Mouse (Mus musculus) heart, embryonic 12.5 days (tissue): ENCODE results near the gene Polk. TPM values are rescaled to one million over a fixed set of nuclear protein-coding genes. Genes with fewer than 3 reads are reported as not detected.
A peak's percentile ranks its signal among the peaks of the same experiment; 100 is the strongest.

Experiments
- ATAC-seq: fragments of 200-750 bp; cut with Nextera tagmentation; 2 replicates; pipeline ENCODE4 v1.8.0; 2017; ENCODE audit warnings: moderate TSS enrichment, moderate library complexity; ENCODE audit not compliant: insufficient number of reproducible peaks, low FRiP score
- H3K27ac ChIP-seq: fragments of 300-500 bp; sonication (generic); 2 replicates; pipeline ENCODE4 v1.5.1; 2016; ENCODE audit warnings: mild to moderate bottlenecking, moderate library complexity; ENCODE audit not compliant: poor library complexity, severe bottlenecking
- H3K27me3 ChIP-seq: fragments of 300-500 bp; sonication (generic); replicated peaks from 2 replicates; pipeline ENCODE4 v1.6.1; 2016; ENCODE audit warnings: mild to moderate bottlenecking, moderate library complexity
- H3K36me3 ChIP-seq: fragments of 300-500 bp; sonication (generic); 2 replicates; pipeline ENCODE4 v1.6.1; 2016; ENCODE audit warnings: mild to moderate bottlenecking, moderate library complexity
- H3K4me1 ChIP-seq: fragments of 300-500 bp; sonication (generic); replicated peaks from 2 replicates; pipeline ENCODE4 v1.6.1; 2016; ENCODE audit warnings: mild to moderate bottlenecking
- H3K4me2 ChIP-seq: fragments of 300-500 bp; sonication (generic); 2 replicates; pipeline ENCODE4 v1.6.1; 2016; ENCODE audit warnings: mild to moderate bottlenecking, moderate library complexity
- H3K4me3 ChIP-seq: fragments of 300-500 bp; sonication (generic); 2 replicates; pipeline ENCODE4 v1.5.1; 2016; ENCODE audit warnings: mild to moderate bottlenecking
- H3K9ac ChIP-seq: fragments of 300-500 bp; sonication (generic); 2 replicates; pipeline ENCODE4 v1.6.1; 2016; ENCODE audit warnings: mild to moderate bottlenecking, moderate library complexity
- H3K9me3 ChIP-seq: fragments of 300-500 bp; sonication (generic); replicated peaks from 2 replicates; pipeline ENCODE4 v1.6.1; 2016; ENCODE audit warnings: mild to moderate bottlenecking, moderate library complexity
- WGBS: fragments of 180-500 bp; shearing (Covaris S2); methylation state at CpG from one replicate; pipeline ENCODE4 v1.1.7; 2016; 5-methylcytosine and 5-hydroxymethylcytosine counted together
- polyA plus RNA-seq: library from polyadenylated mRNA; unstranded; fragments of >200 nt; fragmentation: Nextera tagmentation; extraction: Ambion mirVana; gene quantifications from 2 replicates; pipeline ENCODE4 v1.2.1, GENCODE M21; 2016

Gene Polk
- polyA plus RNA-seq, 1 experiment from 2014 or later: 8.6 TPM

DNA sequence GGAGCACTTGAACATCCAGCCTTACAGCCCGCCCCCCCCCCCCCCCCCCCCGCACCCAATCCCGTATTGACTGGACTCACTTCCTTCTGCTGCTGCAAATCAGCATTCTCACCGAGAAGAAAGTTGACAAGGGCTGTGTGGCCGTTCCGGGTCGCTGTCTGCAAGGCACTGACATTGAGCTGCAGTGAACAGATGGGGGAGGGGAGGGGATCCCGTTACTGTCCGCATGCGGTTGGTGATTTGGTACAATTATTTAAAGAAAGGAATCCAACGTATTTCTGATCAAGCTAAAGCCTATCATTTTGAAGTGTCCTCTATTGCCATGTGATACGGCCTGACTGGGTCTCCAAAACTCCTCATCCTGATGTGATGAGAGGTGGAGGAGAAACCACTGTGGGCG, 106.6 kb downstream of the Polk start:
- 19% methylated on average over 12 of the region's 13 CpGs for WGBS
- Histone ChIP-seq H3K27ac (peak overlapping the region; percentile 44; the same call in 1 of the 2 replicates), H3K36me3 (no peaks in the 10 kb centered on the region), H3K4me3 (peak overlapping the region; percentile 8; the same call in 1 of the 2 replicates), H3K9ac (no peak overlapping the region), H3K4me2 (peak overlapping the region; percentile 55), H3K9me3 (no peaks in the 10 kb centered on the region), H3K4me1 (peaks cover 47% of the 10 kb centered on the region), H3K27me3 (no peaks in the 10 kb centered on the region)
- ATAC-seq: no peak

DNA sequence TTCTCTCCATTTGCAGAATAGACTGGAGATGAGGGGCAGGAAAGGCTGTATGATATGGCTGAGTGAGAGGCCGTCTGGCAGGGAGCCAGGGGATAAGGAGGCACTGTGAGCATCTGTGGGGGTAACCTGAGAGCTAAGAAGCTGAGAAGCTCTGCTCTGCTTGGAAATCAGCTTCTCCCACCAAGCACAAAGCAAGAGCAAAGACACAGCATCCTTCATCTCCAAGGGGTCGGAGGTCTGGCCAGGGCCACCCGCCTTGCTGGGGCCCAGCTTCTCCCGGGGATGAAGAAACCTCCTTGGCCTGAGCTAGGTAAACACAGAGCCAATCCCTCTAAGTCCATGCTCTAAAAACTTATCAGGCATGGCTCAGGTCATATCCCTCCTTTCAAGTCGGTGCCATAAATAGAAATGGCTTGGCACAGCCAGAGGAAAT, 107.5 kb downstream of the Polk start:
- ATAC-seq: 0 out of 2 replicates have a peak, but pooled peaks have one; percentile 50
- no peaks in the 10 kb centered on the region for H3K9me3 ChIP-seq
- WGBS: 22% methylated on average over 5 of the region's 5 CpGs
- H3K4me1 ChIP-seq: peaks cover 47% of the 10 kb centered on the region
- H3K27ac ChIP-seq: peak overlapping the region; percentile 67
- no peaks in the 10 kb centered on the region for H3K36me3 ChIP-seq
- no peak overlapping the region for H3K4me3 ChIP-seq
- H3K27me3 ChIP-seq: no peaks in the 10 kb centered on the region
- no peak overlapping the region for H3K9ac ChIP-seq
- H3K4me2 ChIP-seq: peak overlapping the region; percentile 55

DNA sequence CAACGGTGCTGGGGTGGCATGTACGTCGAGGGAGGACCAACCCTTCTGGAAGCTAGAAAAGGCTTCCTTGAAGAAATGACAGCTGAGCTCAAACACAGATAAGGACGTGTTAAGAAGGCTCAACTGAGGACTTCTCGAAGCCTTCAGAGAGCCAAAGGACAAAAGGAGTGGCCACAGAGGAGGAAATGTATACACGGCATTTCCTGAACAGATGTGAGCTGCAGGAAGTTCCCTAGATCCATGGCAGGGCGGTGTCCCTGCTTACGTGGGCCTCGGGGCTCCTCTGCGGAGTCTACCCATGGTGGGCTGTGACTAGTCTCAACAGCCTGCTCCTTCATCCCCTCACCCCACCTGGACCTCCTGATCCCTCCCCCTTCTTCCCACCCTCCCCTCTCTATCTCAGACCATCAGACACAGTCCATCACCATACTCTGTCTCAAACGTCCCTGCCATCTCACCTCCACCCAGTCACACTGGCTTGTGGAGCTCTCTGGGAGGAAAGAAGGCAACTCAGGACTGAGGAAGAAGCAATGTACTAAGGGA, 108.7 kb downstream of the Polk start:
- 0 out of 2 replicates have a peak overlapping the region, but pooled peaks have one; percentile 67 for H3K27ac ChIP-seq

DNA sequence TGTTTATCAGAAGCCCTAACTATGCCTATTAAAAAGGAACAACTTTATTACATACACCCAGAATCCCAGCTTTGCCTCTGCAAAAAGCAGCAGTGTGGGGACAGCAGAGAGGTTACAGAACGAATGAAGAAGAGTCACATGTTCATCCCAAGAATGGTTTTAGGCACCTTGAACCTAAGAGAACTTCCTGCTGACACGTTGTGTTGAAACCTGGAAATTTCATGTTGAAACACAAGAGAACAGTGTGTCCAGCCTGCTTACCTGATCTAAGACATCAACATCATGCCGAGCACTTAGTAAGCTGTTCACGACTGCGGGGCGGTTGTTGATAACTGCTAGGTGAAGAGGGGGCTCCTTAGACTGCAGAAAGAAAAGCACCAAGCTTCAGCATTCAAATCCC, 109.3 kb downstream of the Polk start:
- H3K4me3 ChIP-seq: no peak overlapping the region
- no peak overlapping the region for H3K9ac ChIP-seq
- H3K27ac ChIP-seq: no peak overlapping the region
- no peaks in the 10 kb centered on the region for H3K9me3 ChIP-seq
- WGBS: 58% methylated on average over 6 of the region's 6 CpGs
- no peak overlapping the region for H3K4me2 ChIP-seq
- H3K36me3 ChIP-seq: no peaks in the 10 kb centered on the region
- no peak for ATAC-seq
- no peaks in the 10 kb centered on the region for H3K27me3 ChIP-seq
- peaks cover 47% of the 10 kb centered on the region for H3K4me1 ChIP-seq

More for the DNA sequence above, 108.7 kb downstream of the Polk start:
- WGBS: 37% methylated on average over 11 of the region's 11 CpGs
- Histone ChIP-seq H3K4me1 (peaks cover 47% of the 10 kb centered on the region), H3K36me3 (no peaks in the 10 kb centered on the region), H3K9ac (no peak overlapping the region), H3K4me2 (no peak overlapping the region), H3K27me3 (no peaks in the 10 kb centered on the region), H3K9me3 (no peaks in the 10 kb centered on the region), H3K4me3 (no peak overlapping the region)
- peak; percentile 13; the same call in 1 of the 2 replicates for ATAC-seq

DNA sequence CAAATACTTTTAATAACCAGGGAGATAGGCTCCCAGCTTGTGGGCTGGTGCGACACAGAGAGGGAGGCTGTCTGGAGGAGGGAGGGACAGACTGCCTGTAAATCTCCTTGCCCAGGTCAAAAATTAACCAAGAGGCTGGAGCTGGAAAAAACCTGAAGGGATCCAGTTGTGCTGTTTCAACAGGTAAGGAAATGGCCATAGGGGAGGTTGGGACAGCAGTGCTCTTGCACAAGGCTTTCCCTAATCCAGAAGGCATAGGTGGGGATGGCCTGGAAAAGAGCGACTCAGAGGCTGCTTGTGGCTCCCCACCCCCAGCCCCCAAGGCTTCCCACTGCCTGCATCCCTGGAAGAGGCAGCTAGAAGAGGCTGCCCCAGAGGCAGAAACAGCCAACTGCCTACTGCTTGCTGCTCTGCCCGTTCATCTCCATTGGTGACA, 110.0 kb downstream of the Polk start:
- no peak for ATAC-seq
- no peaks in the 10 kb centered on the region for H3K9me3 ChIP-seq
- H3K9ac ChIP-seq: no peak overlapping the region
- no peak overlapping the region for H3K4me2 ChIP-seq
- H3K4me3 ChIP-seq: no peak overlapping the region
- H3K27me3 ChIP-seq: no peaks in the 10 kb centered on the region
- H3K36me3 ChIP-seq: no peaks in the 10 kb centered on the region
- H3K4me1 ChIP-seq: peaks cover 47% of the 10 kb centered on the region
- H3K27ac ChIP-seq: no peak overlapping the region
- WGBS: 45% methylated on average over 3 of the region's 3 CpGs

DNA sequence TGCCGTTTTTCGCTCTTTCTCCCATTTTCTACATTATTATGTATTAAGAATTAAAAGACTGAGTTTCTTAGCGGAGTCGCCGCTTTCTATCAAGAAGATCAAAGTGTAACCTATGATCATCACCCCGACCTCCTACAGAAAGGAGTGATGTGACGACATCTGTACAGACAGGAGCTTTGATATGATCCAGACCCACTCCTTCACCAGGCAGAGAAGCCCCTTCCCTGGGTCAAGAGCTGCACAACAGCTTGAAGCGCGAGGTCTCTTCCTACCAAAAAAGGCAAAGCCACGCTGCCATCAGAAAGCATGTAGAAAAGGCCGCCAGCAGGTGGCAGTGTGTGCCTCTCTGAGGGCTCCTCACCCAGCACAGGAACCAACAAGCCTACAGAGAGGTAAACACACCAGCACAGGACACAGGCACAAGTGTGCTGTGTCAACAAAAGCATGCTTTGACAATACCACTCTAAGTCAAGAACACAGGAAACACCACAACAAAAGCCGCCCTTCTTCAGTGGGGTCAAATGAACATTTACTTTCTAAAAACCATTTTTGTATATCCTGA, 110.7 kb downstream of the Polk start:
- Histone ChIP-seq H3K4me2 (peak overlapping the region; percentile 48), H3K9me3 (no peaks in the 10 kb centered on the region), H3K36me3 (no peaks in the 10 kb centered on the region), H3K27me3 (no peaks in the 10 kb centered on the region), H3K27ac (no peak overlapping the region), H3K4me1 (peaks cover 43% of the 10 kb centered on the region), H3K9ac (peak overlapping the region; percentile 31; the same call in 1 of the 2 replicates), H3K4me3 (no peak overlapping the region)
- WGBS: 25% methylated on average over 12 of the region's 12 CpGs
- peak; percentile 64; the same call in 1 of the 2 replicates for ATAC-seq

Other genes starting within 250 kb of the Polk start
- 13.7 and 14.1 TPM in 2 replicates for gene Poc5, start 154.3 kb downstream of the Polk start, polyA plus RNA-seq
- 0.37 and 0.56 TPM in 2 replicates for gene Ankdd1b, start 71.4 kb downstream of the Polk start, polyA plus RNA-seq
- not detected in 2 replicates for gene Gm17622, start 51.8 kb downstream of the Polk start, polyA plus RNA-seq
- gene Col4a3bp, start within 50 bp of the Polk start, polyA plus RNA-seq: 9.0 and 9.7 TPM in 2 replicates
- 53.3 and 57.5 TPM in 2 replicates for gene Hmgcr, start 128.4 kb upstream of the Polk start, polyA plus RNA-seq
- gene Ankrd31, start 205.7 kb upstream of the Polk start, polyA plus RNA-seq: 0.04 TPM in 1 of 2 replicates, not detected in the other